Mouse (Mus musculus) CD4-positive helper T cell, adult 2 months (primary cell): ENCODE results near the gene Rps8.
"Not testable (repeated sequence)": the region's sequence is repeated elsewhere in the genome, so short reads cannot be mapped to it uniquely, and the experiment has no call there.

ENCODE experiments used
- DNase-seq: peaks from one replicate; pipeline ENCODE4 v3.0.0-alpha.2; 2012; ENCODE audit warnings: low read depth, missing footprints, low spot score

The Rps8 gene

DNA sequence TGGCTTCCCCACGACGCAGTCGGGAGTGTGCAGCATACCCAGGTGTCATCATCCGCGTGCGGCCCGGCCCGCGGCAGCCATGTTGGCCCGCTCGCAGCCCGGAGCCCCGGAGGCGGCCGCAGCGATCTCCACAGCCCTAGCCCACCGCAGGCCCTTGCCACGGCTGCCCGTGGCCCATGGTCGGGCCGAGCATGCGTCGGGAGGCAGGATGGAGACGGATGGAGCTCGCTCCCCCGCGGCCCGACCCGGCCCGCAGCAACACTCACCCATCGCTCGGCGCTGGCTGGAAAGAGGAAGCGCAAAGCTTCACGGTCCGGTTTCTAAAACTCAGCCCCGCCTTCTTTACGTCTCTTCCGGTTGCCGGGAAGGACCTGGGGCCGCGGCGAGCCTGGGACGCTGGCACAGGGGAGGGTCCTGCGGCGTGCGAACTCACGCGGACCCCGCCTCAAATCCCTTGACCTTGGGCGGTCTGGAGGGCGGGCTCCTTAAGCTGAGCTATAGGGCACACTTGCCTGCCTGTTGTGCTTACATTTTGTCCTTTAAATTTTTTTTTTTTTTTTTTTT lies at the start of gene Rps8:
Gene Rps8, minus strand, starts transcription at position 452 of the 564 bp plus-strand sequence.
- peak; percentile 90 for DNase-seq

GRCm38 (mm10) chr4:117202992-117203354 lies 46.9 kb upstream of the Rps8 start:
- DNase-seq: no peak

DNA sequence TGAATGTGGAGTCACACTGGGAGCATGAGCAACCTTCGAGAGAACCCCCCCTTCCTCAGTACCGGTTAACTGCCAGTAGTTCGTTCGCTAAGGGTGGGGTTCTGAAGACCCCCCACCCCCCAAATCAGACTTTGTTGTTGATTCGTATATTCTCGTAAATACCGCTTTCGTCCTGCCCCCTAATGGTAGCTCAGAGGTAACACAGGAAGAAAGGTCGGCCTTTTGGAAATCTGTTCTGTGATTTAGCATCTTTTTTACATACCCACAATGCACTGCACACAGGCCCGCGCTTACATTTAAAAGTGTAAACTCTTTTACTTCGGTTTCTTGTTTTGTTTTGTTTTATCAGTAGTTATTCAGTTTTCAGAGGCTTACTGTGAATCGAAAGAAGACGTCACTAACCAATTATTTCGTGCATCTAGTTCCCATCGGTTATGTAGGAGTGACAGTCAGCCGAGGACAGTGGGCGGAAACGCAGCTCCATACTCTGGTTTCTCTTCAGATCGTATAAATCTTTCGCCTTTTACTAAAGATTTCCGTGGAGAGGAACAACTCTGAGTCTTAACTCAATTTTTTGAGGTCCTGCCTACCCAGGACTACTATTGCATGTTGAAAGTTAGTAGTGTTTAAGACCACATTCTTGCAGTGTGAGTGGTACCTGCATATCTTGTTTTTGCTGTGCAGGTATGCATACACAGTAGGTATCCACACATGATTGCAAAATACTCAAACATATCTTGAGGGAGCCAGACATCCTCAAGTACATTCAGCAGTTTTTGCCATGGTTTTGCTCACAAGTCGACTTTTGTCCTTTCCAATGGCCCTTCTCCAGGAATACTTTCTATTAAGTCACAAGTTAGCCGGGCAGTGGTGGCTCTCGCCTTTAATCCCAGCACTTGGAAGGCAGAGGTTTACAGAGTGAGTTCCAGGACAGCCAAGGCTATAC lies 46.3 kb upstream of the Rps8 start:
- peak; percentile 86 for DNase-seq

GRCm38 (mm10) chr4:117191804-117192203 lies 35.8 kb upstream of the Rps8 start:
- DNase-seq: no peak

DNA sequence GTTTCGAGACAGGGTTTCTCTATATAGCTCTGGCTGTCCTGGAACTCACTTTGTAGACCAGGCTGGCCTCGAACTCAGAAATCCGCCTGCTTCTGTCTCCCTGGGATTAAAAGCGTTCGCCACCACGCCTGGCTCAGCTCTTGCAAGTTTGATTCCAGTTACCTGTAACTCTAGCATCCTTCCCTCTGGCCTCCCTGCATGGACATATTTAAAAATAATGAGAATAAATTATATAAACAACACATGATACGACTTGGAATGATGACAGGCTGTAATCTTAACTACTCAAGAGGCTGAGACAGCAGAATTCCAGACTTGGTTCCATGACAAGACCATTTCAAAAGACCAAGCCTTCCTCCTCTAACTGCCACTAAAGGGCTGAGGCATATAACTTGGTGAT lies 34.6 kb upstream of the Rps8 start:
- peak; percentile 8 for DNase-seq

- DNase-seq: peak; percentile 86
These were observed 34.0 kb upstream of the Rps8 start for GRCm38 (mm10) chr4:117189856-117190543.

DNA sequence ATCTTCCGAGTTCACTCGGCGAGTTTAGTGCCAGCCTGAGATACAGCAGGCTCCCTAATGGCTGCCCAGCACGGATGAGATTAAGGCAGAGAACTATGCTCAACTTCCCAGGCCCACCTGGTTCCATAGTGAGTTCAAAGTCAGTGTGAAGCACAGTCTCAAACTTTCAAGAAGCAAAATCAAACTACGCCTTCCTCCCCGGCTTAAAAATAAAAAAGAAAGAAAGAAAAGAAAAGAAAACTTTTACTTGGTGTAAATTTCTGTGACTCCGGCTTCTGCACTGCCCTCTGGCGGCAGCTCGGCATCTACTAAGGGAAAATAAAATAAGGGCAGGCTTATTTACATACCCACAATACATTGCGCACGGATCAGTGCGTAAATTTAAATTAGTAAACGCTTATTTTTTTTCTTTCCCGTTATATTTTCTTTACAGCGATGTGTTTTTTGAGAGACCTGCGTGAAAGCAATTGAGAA lies 33.4 kb upstream of the Rps8 start:
- DNase-seq: peak; percentile 91

GRCm38 (mm10) chr4:117188969-117189368 lies 32.9 kb upstream of the Rps8 start:
- no peak for DNase-seq

- not testable (repeated sequence) for DNase-seq
These were observed 26.7 kb upstream of the Rps8 start for GRCm38 (mm10) chr4:117182759-117183096.

DNA sequence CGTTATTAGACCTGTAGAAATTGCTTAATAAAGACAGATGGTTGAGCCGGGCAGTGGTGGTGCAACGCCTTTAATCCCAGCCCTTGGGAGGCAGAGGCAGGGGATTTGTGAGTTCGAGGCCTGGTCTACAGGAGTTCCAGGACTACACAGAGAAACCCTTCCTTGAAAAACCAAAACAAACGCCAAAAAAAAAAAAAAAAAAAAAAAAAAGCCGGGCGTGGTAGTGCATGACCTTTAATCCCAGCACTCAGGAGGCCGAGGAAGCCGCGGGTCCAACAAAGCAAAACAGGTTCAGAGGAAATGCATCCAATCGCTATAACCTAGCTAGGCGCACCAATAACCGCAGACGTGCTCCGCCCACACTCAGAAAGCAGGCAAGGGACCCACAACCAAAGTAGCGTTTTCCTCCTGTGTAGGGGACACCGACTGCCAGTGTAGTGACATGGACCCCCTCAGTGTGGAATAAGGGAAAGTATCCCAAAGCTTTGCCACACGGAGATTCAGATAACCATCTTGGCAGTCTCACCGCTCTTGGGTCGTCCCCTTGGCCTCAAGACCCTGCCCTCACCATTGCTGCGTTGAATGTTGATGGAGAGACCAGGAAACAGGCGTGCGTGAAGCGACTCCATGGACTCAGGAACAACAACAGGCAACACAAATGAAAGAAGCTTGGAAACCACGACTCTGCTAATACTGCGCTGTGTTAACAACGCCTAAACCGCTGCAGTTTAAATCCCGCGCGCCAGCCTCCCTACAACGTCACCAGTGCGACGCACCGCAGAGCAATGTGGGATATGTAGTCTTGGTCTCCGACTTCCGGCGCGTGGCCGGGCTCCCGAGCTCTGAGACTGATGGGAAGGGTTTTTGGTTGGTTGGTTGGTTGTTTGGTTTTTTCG lies 26.1 kb upstream of the Rps8 start, which contains the start of gene Kif2c:
Gene Kif2c, minus strand, starts transcription at position 777 of the 896 bp plus-strand sequence.
- peak; percentile 93 for DNase-seq

DNA sequence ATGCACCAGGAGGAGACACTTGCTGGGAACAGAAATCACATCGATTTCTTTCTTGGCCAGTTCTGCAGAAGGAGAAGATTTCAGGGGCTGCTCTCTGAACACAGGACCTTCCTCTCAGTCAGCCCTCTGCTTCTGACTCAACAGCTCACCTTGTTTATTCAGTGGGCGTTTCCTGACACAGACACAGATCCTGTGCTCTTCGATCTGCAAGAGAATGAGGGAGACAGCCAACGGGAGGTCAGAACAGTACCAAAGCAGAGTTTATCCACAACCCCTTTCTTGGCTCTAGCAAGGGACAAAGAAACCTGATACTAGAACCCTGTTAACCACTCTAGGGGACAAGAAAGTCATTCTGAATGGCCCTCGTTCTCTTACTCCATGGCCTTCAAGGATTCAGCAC lies 13.9 kb upstream of the Rps8 start:
- DNase-seq: no peak

DNA sequence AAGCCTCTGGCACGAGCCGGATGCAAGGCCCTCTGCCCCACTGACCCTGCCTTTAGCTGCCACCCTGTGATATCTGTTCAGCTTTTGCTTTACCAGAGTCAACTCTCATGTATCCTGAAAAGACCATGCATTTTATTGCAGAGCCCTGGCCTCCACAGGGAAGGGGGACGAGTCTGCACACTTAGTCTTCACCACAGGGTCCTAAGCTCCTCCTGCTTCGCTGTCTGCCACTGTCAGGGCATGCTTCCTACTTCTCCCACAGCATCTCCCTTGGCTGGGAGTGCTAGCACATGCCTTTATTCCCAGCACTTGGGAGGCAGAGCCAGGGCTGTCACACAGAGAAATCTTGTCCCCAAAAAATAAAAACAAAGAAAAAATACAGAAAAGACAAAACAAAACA lies 5.1 kb upstream of the Rps8 start:
- DNase-seq: no peak

DNA sequence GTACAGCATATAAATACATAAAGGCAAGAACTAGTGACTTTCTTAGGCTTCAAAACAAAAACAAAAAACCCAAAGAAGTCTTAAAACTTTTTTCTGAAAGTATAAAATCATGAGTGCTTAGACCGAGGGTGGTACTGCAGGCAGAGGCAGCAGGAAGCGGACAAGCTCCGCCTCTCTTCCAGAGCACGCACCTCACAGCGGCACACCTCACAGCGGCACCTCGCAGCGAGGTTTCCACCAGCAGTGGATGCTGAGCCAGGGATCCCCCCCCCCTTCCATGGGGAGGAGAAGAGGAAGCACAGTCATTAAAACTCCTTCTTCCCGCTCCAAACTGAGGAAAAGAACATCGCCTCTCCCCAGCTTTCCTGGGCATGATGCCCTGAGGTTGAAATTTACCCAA lies 3.6 kb upstream of the Rps8 start:
- DNase-seq: no peak

GRCm38 (mm10) chr4:117156372-117156771 lies 329 bp upstream of the Rps8 start:
- DNase-seq: no peak

DNA sequence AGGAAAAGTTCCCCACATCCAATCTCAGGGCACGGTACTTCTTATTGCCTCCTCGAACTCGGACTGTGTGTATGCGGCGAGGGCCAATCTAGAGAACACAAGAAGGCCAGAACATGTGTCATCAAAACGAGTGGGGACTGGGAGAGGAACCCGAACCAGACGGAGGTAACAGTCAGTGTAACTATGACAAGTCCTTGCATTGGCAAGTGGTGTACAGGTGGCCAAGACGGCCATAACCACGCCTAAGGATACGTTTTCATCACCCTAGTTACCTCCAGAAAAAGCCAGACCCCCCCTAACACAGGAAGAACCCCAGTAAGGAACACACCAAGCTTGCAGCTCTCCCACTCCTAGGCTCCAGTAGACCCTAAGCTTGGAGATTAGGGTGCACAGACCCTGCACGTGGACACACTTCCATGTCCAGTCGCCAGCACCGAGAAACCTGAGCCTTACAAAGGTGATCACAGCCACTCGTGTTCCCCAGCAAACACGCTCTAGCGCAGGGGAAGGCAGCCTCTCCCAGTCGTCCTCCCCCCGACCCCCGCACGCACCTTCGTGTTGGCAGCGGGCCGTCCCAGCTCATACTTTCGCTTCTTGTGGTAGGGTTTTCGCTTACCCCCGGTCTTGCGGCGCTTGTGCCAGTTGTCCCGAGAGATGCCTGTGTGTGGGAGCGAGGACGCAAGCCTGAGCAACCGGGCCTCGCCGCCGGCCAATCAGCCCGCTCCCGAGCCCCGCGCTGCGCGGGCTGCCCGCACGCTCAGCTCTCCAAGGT lies 837 bp downstream of the Rps8 start:
- DNase-seq: no peak

- no peak for DNase-seq
These were observed 3.3 kb downstream of the Rps8 start for GRCm38 (mm10) chr4:117152714-117153113.

DNA sequence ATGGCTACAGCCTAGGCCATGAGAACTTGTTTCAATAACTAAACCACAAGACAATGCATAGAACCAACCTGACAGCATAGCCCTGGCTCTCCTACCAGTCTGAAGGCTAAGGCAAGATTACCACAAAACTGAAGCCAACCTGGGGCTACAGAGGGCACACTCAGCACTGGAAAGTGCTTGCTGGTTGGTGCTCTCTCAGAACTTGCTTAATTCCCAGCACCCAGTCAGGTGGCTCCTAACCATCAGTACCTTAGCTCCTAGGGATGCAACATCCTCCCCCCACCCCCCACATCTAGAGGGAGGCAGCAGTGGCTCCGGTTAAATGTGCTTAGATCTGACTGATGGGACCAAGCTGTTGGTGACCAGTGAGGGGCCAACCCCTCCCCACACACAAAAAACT lies 4.6 kb downstream of the Rps8 start:
- no peak for DNase-seq

GRCm38 (mm10) chr4:117150212-117150733 lies 5.8 kb downstream of the Rps8 start:
- no peak for DNase-seq

GRCm38 (mm10) chr4:117149291-117150211 lies 6.5 kb downstream of the Rps8 start:
- no peak for DNase-seq
